Mouse (Mus musculus) ES-Bruce4 (cell line): ENCODE measurements at regions not wholly inside any gene's neighbourhood (a gene's known extent, or its start where the extent isn't known, plus 50 kb on each side); places are given as distances from the start of the nearest gene placed in this dataset.

ENCODE experiments used
- H3K27ac ChIP-seq: 2 replicates; pipeline ENCODE4 v1.5.1; 2012; ENCODE audit warnings: low read length, inconsistent platforms; ENCODE audit not compliant: insufficient read depth
- H3K27me3 ChIP-seq: 2 replicates; pipeline ENCODE4 v1.6.1; 2012; ENCODE audit warnings: mild to moderate bottlenecking, low read length, inconsistent platforms; ENCODE audit not compliant: control insufficient read depth, poor library complexity, insufficient read depth, severe bottlenecking
- H3K36me3 ChIP-seq: 2 replicates; pipeline ENCODE4 v1.6.1; 2012; ENCODE audit warnings: inconsistent platforms, mild to moderate bottlenecking, low read length, moderate library complexity; ENCODE audit not compliant: control insufficient read depth, poor library complexity, insufficient read depth, severe bottlenecking
- H3K4me1 ChIP-seq: one replicate; pipeline ENCODE4 v1.8.1; 2011; ENCODE audit warnings: low read length; ENCODE audit not compliant: control insufficient read depth, insufficient read depth
- H3K4me3 ChIP-seq: 2 replicates; pipeline ENCODE4 v1.5.1; 2011; ENCODE audit warnings: low read depth, mild to moderate bottlenecking, low read length
- H3K9ac ChIP-seq: 2 replicates; pipeline ENCODE4 v1.6.1; 2012; ENCODE audit warnings: low read depth, mild to moderate bottlenecking, inconsistent platforms; ENCODE audit not compliant: poor library complexity, severe bottlenecking
- H3K9me3 ChIP-seq: replicated peaks from 2 replicates; pipeline ENCODE4 v1.6.1; 2012; ENCODE audit warnings: mild to moderate bottlenecking, low read length, inconsistent platforms; ENCODE audit not compliant: control insufficient read depth, poor library complexity, insufficient read depth, severe bottlenecking
- CTCF ChIP-seq: IDR thresholded peaks from one replicate; pipeline ENCODE4 v1.8.1; 2011; ENCODE audit warnings: low read depth, low read length
- EP300 ChIP-seq: IDR thresholded peaks from 2 replicates; pipeline ENCODE4 v1.6.1; 2011; ENCODE audit warnings: low read depth, low read length; ENCODE audit not compliant: insufficient read depth
- POLR2A ChIP-seq: IDR thresholded peaks from one replicate; pipeline ENCODE4 v1.8.1; 2011; ENCODE audit warnings: low read length; ENCODE audit not compliant: insufficient read depth

DNA sequence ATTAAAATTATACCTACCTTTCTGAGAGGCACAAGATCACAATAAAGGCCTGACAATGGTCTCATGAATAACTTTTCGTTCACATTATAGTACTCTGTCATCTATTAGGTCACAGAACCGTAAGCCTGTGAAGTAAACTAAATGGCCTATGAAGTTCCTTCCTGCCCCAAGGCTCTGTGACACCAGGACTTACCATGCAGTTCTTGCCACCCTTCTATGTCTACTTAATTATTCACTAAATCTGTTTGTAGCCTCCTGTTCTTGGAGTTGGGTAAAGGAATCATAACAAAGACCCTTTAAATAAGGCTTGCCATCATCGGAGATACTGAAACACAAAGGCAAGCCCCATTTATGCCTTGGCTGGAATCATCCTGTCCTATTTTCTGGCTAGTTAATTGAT lies 408.3 kb downstream of the Cmpk2 start:
- Histone ChIP-seq H3K27ac (no peak overlapping the region), H3K9me3 (no peaks in the 10 kb centered on the region), H3K27me3 (no peaks in the 10 kb centered on the region), H3K9ac (no peak overlapping the region), H3K4me3 (no peak overlapping the region), H3K36me3 (no peaks in the 10 kb centered on the region), H3K4me1 (no peaks in the 10 kb centered on the region)
- TF ChIP-seq CTCF (no peak), EP300 (no peak), POLR2A (no peak)

DNA sequence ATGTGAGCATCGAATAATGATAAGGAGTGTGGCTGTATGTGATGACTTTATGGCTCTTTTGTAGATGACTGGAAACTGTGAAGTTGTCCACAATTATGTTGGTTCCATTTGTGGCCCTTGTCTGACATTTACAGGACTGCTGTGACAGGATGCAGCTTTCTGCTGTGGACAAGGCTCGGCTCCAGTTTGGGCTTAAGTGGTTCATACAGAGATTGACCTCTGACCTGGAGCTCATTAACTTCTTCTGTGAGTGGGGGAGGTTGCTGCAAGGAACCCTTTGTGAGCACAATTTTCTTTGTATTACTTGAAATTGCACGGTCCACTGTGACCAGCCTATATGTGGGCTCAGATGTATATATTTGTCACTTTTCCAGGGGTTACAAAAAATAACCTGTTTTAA lies 403.5 kb downstream of the Cmpk2 start:
- H3K9me3 ChIP-seq = no peaks in the 10 kb centered on the region
- no peak for TF ChIP-seq POLR2A
- TF ChIP-seq CTCF = no peak
- TF ChIP-seq EP300 = no peak
- H3K4me1 ChIP-seq = no peaks in the 10 kb centered on the region
- no peak overlapping the region for H3K27ac ChIP-seq
- no peaks in the 10 kb centered on the region for H3K27me3 ChIP-seq
- H3K9ac ChIP-seq = no peak overlapping the region
- H3K4me3 ChIP-seq = no peak overlapping the region
- no peaks in the 10 kb centered on the region for H3K36me3 ChIP-seq

DNA sequence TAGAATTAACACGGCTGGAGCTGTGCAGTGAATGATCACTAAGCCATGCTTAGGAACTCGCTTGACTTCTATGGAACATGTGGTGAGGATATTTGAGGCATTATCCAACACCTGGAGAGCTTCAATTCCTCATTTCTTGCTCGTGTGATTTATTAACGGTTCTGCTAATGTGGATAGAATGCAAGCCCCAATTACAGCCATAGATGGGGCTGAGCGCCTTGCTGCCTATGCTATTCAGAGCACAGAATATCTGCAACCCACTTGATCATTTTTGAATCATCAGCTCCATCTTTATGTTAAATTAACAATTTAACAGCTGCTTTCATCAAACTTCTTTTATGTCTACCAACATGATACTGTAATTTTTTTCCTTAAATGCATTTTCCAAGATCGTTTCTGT lies 398.7 kb downstream of the Cmpk2 start:
- no peaks in the 10 kb centered on the region for H3K4me1 ChIP-seq
- no peak overlapping the region for H3K4me3 ChIP-seq
- H3K27ac ChIP-seq = no peak overlapping the region
- H3K36me3 ChIP-seq = no peaks in the 10 kb centered on the region
- H3K9me3 ChIP-seq = no peaks in the 10 kb centered on the region
- H3K27me3 ChIP-seq = no peaks in the 10 kb centered on the region
- no peak for TF ChIP-seq EP300
- no peak for TF ChIP-seq CTCF
- no peak for TF ChIP-seq POLR2A
- no peak overlapping the region for H3K9ac ChIP-seq

DNA sequence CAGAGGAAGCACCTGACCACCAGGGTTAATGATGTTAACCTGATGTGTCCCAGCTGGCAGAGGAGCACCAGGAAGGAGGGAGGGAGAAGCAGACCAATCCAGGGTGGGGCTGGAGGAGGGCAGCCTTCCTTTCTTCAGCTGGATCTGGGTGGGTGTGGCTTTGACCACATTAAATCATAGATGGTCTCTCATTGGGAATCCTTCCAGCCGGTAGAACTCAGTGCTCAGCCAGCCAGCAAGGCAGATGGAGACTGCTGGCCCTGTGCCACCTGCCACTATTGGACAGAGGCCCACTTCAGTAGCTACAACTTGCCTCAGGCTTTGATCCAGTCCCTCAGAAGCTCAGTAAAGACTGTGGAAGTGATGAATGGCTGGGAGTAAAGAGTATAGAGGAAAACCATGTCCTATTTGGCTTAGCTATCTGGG lies 386.1 kb downstream of the Cmpk2 start:
- H3K27ac ChIP-seq = no peak overlapping the region
- H3K4me3 ChIP-seq = no peak overlapping the region
- no peak overlapping the region for H3K9ac ChIP-seq
- peaks cover 2% of the 10 kb centered on the region; the same call in 1 of the 2 replicates for H3K27me3 ChIP-seq
- H3K36me3 ChIP-seq = no peaks in the 10 kb centered on the region
- no peaks in the 10 kb centered on the region for H3K4me1 ChIP-seq
- H3K9me3 ChIP-seq = no peaks in the 10 kb centered on the region; the same call in 1 of the 2 replicates
- TF ChIP-seq EP300 (no peak), POLR2A (no peak), CTCF (no peak)

DNA sequence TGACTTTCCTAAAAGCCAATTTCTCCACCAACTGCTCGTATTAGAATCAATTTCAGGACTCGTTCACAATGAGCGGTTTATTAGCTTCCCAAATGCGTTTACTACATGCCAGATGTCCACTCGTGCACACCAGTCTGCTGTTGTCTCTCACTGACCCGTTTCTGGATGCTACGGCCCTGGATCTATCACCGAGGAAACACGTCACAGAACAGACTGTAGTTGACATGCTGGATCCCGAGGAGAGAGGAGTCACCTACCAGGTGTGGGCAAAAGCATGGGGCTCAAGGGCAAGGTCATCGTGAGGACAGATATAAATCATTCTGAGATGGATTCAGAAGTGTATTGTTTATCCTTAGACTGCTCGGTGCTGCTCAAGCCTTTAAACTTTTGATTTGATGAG lies 375.9 kb downstream of the Cmpk2 start:
- no peaks in the 10 kb centered on the region for H3K36me3 ChIP-seq
- TF ChIP-seq POLR2A (no peak), CTCF (no peak), EP300 (no peak)
- no peak overlapping the region for H3K27ac ChIP-seq
- H3K4me3 ChIP-seq = no peak overlapping the region
- H3K9ac ChIP-seq = no peak overlapping the region
- no peaks in the 10 kb centered on the region for H3K9me3 ChIP-seq
- no peaks in the 10 kb centered on the region; the same call in 1 of the 2 replicates for H3K27me3 ChIP-seq
- no peaks in the 10 kb centered on the region for H3K4me1 ChIP-seq

DNA sequence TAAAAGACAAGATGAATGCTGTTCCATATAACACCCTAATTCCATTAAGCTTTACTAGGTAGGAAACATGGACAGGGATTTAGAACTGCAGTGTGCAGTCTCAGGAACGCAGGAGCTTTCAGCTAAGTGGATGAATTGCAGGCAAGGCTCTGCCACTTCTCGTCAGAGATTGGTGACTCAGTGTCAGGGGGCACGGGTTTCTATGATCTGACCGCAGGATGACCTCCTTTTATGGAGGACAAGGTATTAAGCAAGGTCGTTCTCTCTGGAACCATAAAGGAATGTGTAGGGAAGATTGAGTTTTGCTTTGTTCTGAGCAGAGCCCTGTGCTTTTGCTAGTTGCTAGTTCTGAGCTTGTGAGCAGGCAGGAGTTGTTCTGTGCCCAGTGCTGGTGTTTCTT lies 373.7 kb downstream of the Cmpk2 start:
- H3K36me3 ChIP-seq = no peaks in the 10 kb centered on the region
- H3K9me3 ChIP-seq = no peaks in the 10 kb centered on the region
- H3K4me3 ChIP-seq = no peak overlapping the region
- no peak overlapping the region for H3K27ac ChIP-seq
- H3K9ac ChIP-seq = no peak overlapping the region
- no peaks in the 10 kb centered on the region for H3K4me1 ChIP-seq
- no peaks in the 10 kb centered on the region; the same call in 1 of the 2 replicates for H3K27me3 ChIP-seq
- TF ChIP-seq POLR2A (no peak), EP300 (no peak), CTCF (no peak)
